Mouse (Mus musculus): ENCODE results near the gene 2210408I21Rik. TPM values are rescaled to one million over a fixed set of nuclear protein-coding genes. Genes with fewer than 3 reads are reported as not detected.
A peak's percentile ranks its signal among the peaks of the same experiment; 100 is the strongest.

The 2210408I21Rik gene
- polyA plus RNA-seq, 1 experiment from 2014 or later = 13.2 TPM

- Histone ChIP-seq H3K36me3 (replicated peaks) (no peaks in the 10 kb centered on the region), H3K27me3 (no peaks in the 10 kb centered on the region), H3K9me3 (no peaks in the 10 kb centered on the region), H3K27ac (no peak overlapping the region), H3K9ac (no peak overlapping the region), H3K4me3 (replicated peaks) (no peak overlapping the region), H3K4me2 (no peak overlapping the region), H3K4me1 (no peaks in the 10 kb centered on the region)
- WGBS = 95% methylated on average over 4 of the region's 4 CpGs
- no peak for ATAC-seq (ENCODE audit: low FRiP score)
Measured at GRCm38 (mm10) chr13:77537466-77537865, 402.1 kb downstream of the 2210408I21Rik start.

GRCm38 (mm10) chr13:77547486-77548385 is 412.4 kb downstream of the 2210408I21Rik start:
- H3K9me3 ChIP-seq = no peaks in the 10 kb centered on the region
- no peaks in the 10 kb centered on the region for H3K36me3 ChIP-seq (replicated peaks)
- ATAC-seq (ENCODE audit: low FRiP score) = peak; percentile 73
- no peak overlapping the region for H3K9ac ChIP-seq
- H3K4me2 ChIP-seq = peak overlapping the region; percentile 41
- H3K27ac ChIP-seq = 0 out of 2 replicates have a peak overlapping the region, but pooled peaks have one; percentile 44
- peaks cover 11% of the 10 kb centered on the region for H3K4me1 ChIP-seq
- 15% methylated on average over 16 of the region's 16 CpGs for WGBS
- H3K4me3 ChIP-seq (replicated peaks) = 0 out of 2 replicates have a peak overlapping the region, but pooled peaks have one; percentile 5
- H3K27me3 ChIP-seq = peaks cover 13% of the 10 kb centered on the region

- WGBS = 0% methylated on average over 3 of the region's 3 CpGs
- H3K36me3 ChIP-seq (replicated peaks) = no peaks in the 10 kb centered on the region
- no peaks in the 10 kb centered on the region for H3K9me3 ChIP-seq
- H3K27me3 ChIP-seq = peaks cover 16% of the 10 kb centered on the region
- peak overlapping the region; percentile 41 for H3K4me2 ChIP-seq
- H3K9ac ChIP-seq = no peak overlapping the region
- H3K4me3 ChIP-seq (replicated peaks) = 0 out of 2 replicates have a peak overlapping the region, but pooled peaks have one; percentile 5
- H3K27ac ChIP-seq = 0 out of 2 replicates have a peak overlapping the region, but pooled peaks have one; percentile 44
- ATAC-seq (ENCODE audit: low FRiP score) = peak; percentile 94
- peaks cover 11% of the 10 kb centered on the region for H3K4me1 ChIP-seq
Measured at GRCm38 (mm10) chr13:77548386-77548695, 413.0 kb downstream of the 2210408I21Rik start.

GRCm38 (mm10) chr13:77548750-77549149 is 413.4 kb downstream of the 2210408I21Rik start:
- Histone ChIP-seq H3K36me3 (replicated peaks) (no peaks in the 10 kb centered on the region), H3K4me3 (replicated peaks) (no peak overlapping the region), H3K4me2 (no peak overlapping the region), H3K27me3 (peaks cover 16% of the 10 kb centered on the region), H3K9ac (no peak overlapping the region), H3K9me3 (no peaks in the 10 kb centered on the region), H3K27ac (no peak overlapping the region), H3K4me1 (peaks cover 11% of the 10 kb centered on the region)
- ATAC-seq (ENCODE audit: low FRiP score) = peak; percentile 28; the same call in 1 of the 2 replicates
- WGBS = 14% methylated on average over 4 of the region's 4 CpGs

GRCm38 (mm10) chr13:77594011-77594410 is 458.7 kb downstream of the 2210408I21Rik start:
- no peak overlapping the region for H3K27ac ChIP-seq
- H3K4me3 ChIP-seq (replicated peaks) = no peak overlapping the region
- H3K4me2 ChIP-seq = no peak overlapping the region
- no peaks in the 10 kb centered on the region for H3K4me1 ChIP-seq
- no peak for ATAC-seq (ENCODE audit: low FRiP score)
- 67% methylated on average over 4 of the region's 4 CpGs for WGBS
- no peaks in the 10 kb centered on the region for H3K9me3 ChIP-seq
- H3K27me3 ChIP-seq = no peaks in the 10 kb centered on the region
- H3K9ac ChIP-seq = no peak overlapping the region
- no peaks in the 10 kb centered on the region for H3K36me3 ChIP-seq (replicated peaks)

- no peaks in the 10 kb centered on the region for H3K36me3 ChIP-seq (replicated peaks)
- ATAC-seq (ENCODE audit: low FRiP score) = no peak
- H3K27ac ChIP-seq = no peak overlapping the region
- H3K9ac ChIP-seq = no peak overlapping the region
- H3K4me2 ChIP-seq = no peak overlapping the region
- H3K9me3 ChIP-seq = no peaks in the 10 kb centered on the region
- WGBS = 88% methylated on average over 2 of the region's 2 CpGs
- H3K4me3 ChIP-seq (replicated peaks) = no peak overlapping the region
- no peaks in the 10 kb centered on the region for H3K27me3 ChIP-seq
- H3K4me1 ChIP-seq = no peaks in the 10 kb centered on the region
Measured at GRCm38 (mm10) chr13:77615346-77615745, 480.0 kb downstream of the 2210408I21Rik start.

Other genes with a start within 250 kb of the 2210408I21Rik start
- gene Slf1, start 67 bp upstream of the 2210408I21Rik start, polyA plus RNA-seq (2016; fragmentation: Nextera tagmentation; extraction: Ambion mirVana) = 54.9 and 63.8 TPM in 2 replicates